Mouse (Mus musculus) fat pad, adult 2 months (tissue): ENCODE measurements at regions not wholly inside any gene's neighbourhood (a gene's known extent, or its start where the extent isn't known, plus 50 kb on each side); places are given as distances from the start of the nearest gene placed in this dataset.

Experiments used
- DNase-seq: peaks from one replicate; pipeline ENCODE4 v3.0.0-alpha.2; 2011; ENCODE audit warnings: low read depth, low spot score; ENCODE audit errors: extremely low read depth

GRCm38 (mm10) chr4:105911678-105912077, 122.0 kb downstream of the Gm12728 start:
- no peak for DNase-seq

- no peak for DNase-seq
Measured at GRCm38 (mm10) chr4:105912296-105912695, 122.6 kb downstream of the Gm12728 start.

GRCm38 (mm10) chr4:105914996-105915395, 125.3 kb downstream of the Gm12728 start:
- no peak for DNase-seq

- DNase-seq: no peak
Measured at GRCm38 (mm10) chr4:105916229-105916628, 126.6 kb downstream of the Gm12728 start.

- no peak for DNase-seq
Measured at GRCm38 (mm10) chr4:105924781-105925382, 135.2 kb downstream of the Gm12728 start.

- no peak for DNase-seq
Measured at GRCm38 (mm10) chr4:105925506-105925905, 135.8 kb downstream of the Gm12728 start.

GRCm38 (mm10) chr4:105929658-105930057, 140.0 kb downstream of the Gm12728 start:
- DNase-seq: no peak

GRCm38 (mm10) chr4:105934971-105935370, 145.3 kb downstream of the Gm12728 start:
- DNase-seq: no peak

- DNase-seq: no peak
Measured at GRCm38 (mm10) chr4:105936755-105937514, 147.3 kb downstream of the Gm12728 start.

- DNase-seq: no peak
Measured at GRCm38 (mm10) chr4:105937587-105937986, 147.9 kb downstream of the Gm12728 start.

- DNase-seq: no peak
Measured at GRCm38 (mm10) chr4:105938886-105939285, 149.2 kb downstream of the Gm12728 start.

- no peak for DNase-seq
Measured at GRCm38 (mm10) chr4:105939636-105940199, 150.0 kb downstream of the Gm12728 start.

GRCm38 (mm10) chr4:105940891-105941290, 151.2 kb downstream of the Gm12728 start:
- no peak for DNase-seq

- DNase-seq: no peak
Measured at GRCm38 (mm10) chr4:105941785-105942184, 152.1 kb downstream of the Gm12728 start.

- no peak for DNase-seq
Measured at GRCm38 (mm10) chr4:105944962-105945361, 155.3 kb downstream of the Gm12728 start.

GRCm38 (mm10) chr4:105945921-105946320, 156.3 kb downstream of the Gm12728 start:
- no peak for DNase-seq

- DNase-seq: no peak
Measured at GRCm38 (mm10) chr4:105948326-105948725, 158.7 kb downstream of the Gm12728 start.

GRCm38 (mm10) chr4:105952406-105952805, 162.7 kb downstream of the Gm12728 start:
- no peak for DNase-seq

- no peak for DNase-seq
Measured at GRCm38 (mm10) chr4:105956516-105956915, 166.8 kb downstream of the Gm12728 start.

- no peak for DNase-seq
Measured at GRCm38 (mm10) chr4:105958331-105958730, 168.7 kb downstream of the Gm12728 start.

- no peak for DNase-seq
Measured at GRCm38 (mm10) chr4:105961686-105962360, 172.2 kb downstream of the Gm12728 start.

- no peak for DNase-seq
Measured at GRCm38 (mm10) chr4:105962542-105962941, 172.9 kb downstream of the Gm12728 start.
